Mouse (Mus musculus): ENCODE measurements around the gene Rnf113a1. TPM values are rescaled to one million over a fixed set of nuclear protein-coding genes. Genes with fewer than 3 reads are reported as not detected.
A peak's percentile ranks its signal among the peaks of the same experiment; 100 is the strongest.
"Not testable (repeated sequence)": the region's sequence is repeated elsewhere in the genome, so short reads cannot be mapped to it uniquely, and the experiment has no call there.

The Rnf113a1 gene
- polyA plus RNA-seq, 1 experiment, result 9.5 TPM

- H3K4me1 ChIP-seq (ENCODE audit: control insufficient read depth, insufficient read depth, low read length), result no peaks in the 10 kb centered on the region
- H3K27ac ChIP-seq (ENCODE audit: insufficient read depth, low read length), result no peak within 1 kb of the TSS
- TF ChIP-seq POLR2A (IDR thresholded peaks at IDR 0.05; ENCODE audit: borderline replicate concordance, insufficient read depth, low read length) (no peak), CTCF (IDR thresholded peaks at IDR 0.05; ENCODE audit: borderline replicate concordance, insufficient read depth, low read depth, low read length) (no peak)
- DNase-seq, result no peak
- no peak within 1 kb of the TSS for H3K4me3 ChIP-seq (replicated peaks; ENCODE audit: insufficient read depth, low read depth, low read length)
- WGBS, result 21% methylated on average over 5 of the region's 5 CpGs
- H3K27me3 ChIP-seq (ENCODE audit: control insufficient read depth, insufficient read depth, low read length), result no peaks in the 10 kb centered on the region
These were observed 22.3 kb upstream of the Rnf113a1 start, which contains the start of gene Akap14 for GRCm38 (mm10) chrX:37168742-37169141. TSS of gene Akap14 (minus strand) at chrX:37168842.

GRCm38 (mm10) chrX:37184401-37184800 is 6.6 kb upstream of the Rnf113a1 start:
- H3K27ac ChIP-seq (ENCODE audit: insufficient read depth, low read length); H3K27me3 ChIP-seq (ENCODE audit: control insufficient read depth, insufficient read depth, low read length); H3K4me1 ChIP-seq (ENCODE audit: control insufficient read depth, insufficient read depth, low read length): not testable (repeated sequence)
- peak overlapping the region; percentile 40 for H3K4me3 ChIP-seq (replicated peaks; ENCODE audit: insufficient read depth, low read depth, low read length)
- peak in 1 of 2 experiments; percentile 21 for DNase-seq
- 14% methylated on average over 5 of the region's 8 CpGs for WGBS

- 3% methylated on average over 20 of the region's 20 CpGs for WGBS
- DNase-seq, result no peak
- H3K4me1 ChIP-seq (ENCODE audit: control insufficient read depth, insufficient read depth, low read length), result no peaks in the 10 kb centered on the region
- H3K27ac ChIP-seq (ENCODE audit: insufficient read depth, low read length), result no peak overlapping the region
- no peaks in the 10 kb centered on the region for H3K27me3 ChIP-seq (ENCODE audit: control insufficient read depth, insufficient read depth, low read length)
- H3K4me3 ChIP-seq (replicated peaks; ENCODE audit: insufficient read depth, low read depth, low read length), result peak overlapping the region; percentile 92
- TF ChIP-seq CTCF (IDR thresholded peaks at IDR 0.05; ENCODE audit: borderline replicate concordance, insufficient read depth, low read depth, low read length) (no peak), POLR2A (IDR thresholded peaks at IDR 0.05; ENCODE audit: borderline replicate concordance, insufficient read depth, low read length) (no peak)
These were observed 315 bp upstream of the Rnf113a1 start for GRCm38 (mm10) chrX:37190755-37191104.

- 10% methylated on average over 28 of the region's 28 CpGs for WGBS
- no peaks in the 10 kb centered on the region for H3K27me3 ChIP-seq (ENCODE audit: control insufficient read depth, insufficient read depth, low read length)
- TF ChIP-seq CTCF (IDR thresholded peaks at IDR 0.05; ENCODE audit: borderline replicate concordance, insufficient read depth, low read depth, low read length), result no peak
- no peak for TF ChIP-seq POLR2A (IDR thresholded peaks at IDR 0.05; ENCODE audit: borderline replicate concordance, insufficient read depth, low read length)
These were observed 817 bp downstream of the Rnf113a1 start for GRCm38 (mm10) chrX:37191744-37192379.

GRCm38 (mm10) chrX:37198676-37199075 is 7.6 kb downstream of the Rnf113a1 start:
- H3K27ac ChIP-seq (ENCODE audit: insufficient read depth, low read length), result no peak overlapping the region
- 62% methylated on average over 8 of the region's 8 CpGs for WGBS
- TF ChIP-seq CTCF (IDR thresholded peaks at IDR 0.05; ENCODE audit: borderline replicate concordance, insufficient read depth, low read depth, low read length) (no peak), POLR2A (IDR thresholded peaks at IDR 0.05; ENCODE audit: borderline replicate concordance, insufficient read depth, low read length) (no peak)
- H3K4me1 ChIP-seq (ENCODE audit: control insufficient read depth, insufficient read depth, low read length), result no peaks in the 10 kb centered on the region
- no peak for DNase-seq
- no peak overlapping the region for H3K4me3 ChIP-seq (replicated peaks; ENCODE audit: insufficient read depth, low read depth, low read length)
- H3K27me3 ChIP-seq (ENCODE audit: control insufficient read depth, insufficient read depth, low read length), result no peaks in the 10 kb centered on the region

More at GRCm38 (mm10) chrX:37191744-37192379, 817 bp downstream of the Rnf113a1 start:
- DNase-seq, result peak in 1 of 2 experiments; percentile 20
- H3K27ac ChIP-seq (ENCODE audit: insufficient read depth, low read length), result 0 out of 2 replicates have a peak overlapping the region, but pooled peaks have one; percentile 44
- no peaks in the 10 kb centered on the region for H3K4me1 ChIP-seq (ENCODE audit: control insufficient read depth, insufficient read depth, low read length)
- peak overlapping the region; percentile 92 for H3K4me3 ChIP-seq (replicated peaks; ENCODE audit: insufficient read depth, low read depth, low read length)

GRCm38 (mm10) chrX:37210941-37211340 is 19.9 kb downstream of the Rnf113a1 start, which contains the start of gene Gm9:
TSS of gene Gm9 (minus strand) at chrX:37211041.
- Histone ChIP-seq H3K27ac (ENCODE audit: insufficient read depth, low read length) (no peak within 1 kb of the TSS), H3K4me3 (replicated peaks; ENCODE audit: insufficient read depth, low read depth, low read length) (no peak within 1 kb of the TSS), H3K27me3 (ENCODE audit: control insufficient read depth, insufficient read depth, low read length) (no peaks in the 10 kb centered on the region), H3K4me1 (ENCODE audit: control insufficient read depth, insufficient read depth, low read length) (no peaks in the 10 kb centered on the region)
- no peak for DNase-seq
- TF ChIP-seq POLR2A (IDR thresholded peaks at IDR 0.05; ENCODE audit: borderline replicate concordance, insufficient read depth, low read length) (no peak), CTCF (IDR thresholded peaks at IDR 0.05; ENCODE audit: borderline replicate concordance, insufficient read depth, low read depth, low read length) (no peak)
- WGBS, result 85% methylated on average over 10 of the region's 10 CpGs

- not testable (repeated sequence) for H3K27me3 ChIP-seq (ENCODE audit: control insufficient read depth, insufficient read depth, low read length); DNase-seq; H3K4me3 ChIP-seq (replicated peaks; ENCODE audit: insufficient read depth, low read depth, low read length); H3K27ac ChIP-seq (ENCODE audit: insufficient read depth, low read length); H3K4me1 ChIP-seq (ENCODE audit: control insufficient read depth, insufficient read depth, low read length)
- WGBS, result 58% methylated on average over 1 of the region's 1 CpGs
These were observed 31.1 kb downstream of the Rnf113a1 start, which contains the start of gene Rhox1 for GRCm38 (mm10) chrX:37222158-37222557. TSS of gene Rhox1 (minus strand) at chrX:37222258.

Other genes with a start within 250 kb of the Rnf113a1 start
- gene Sept6, start 199.5 kb upstream of the Rnf113a1 start, polyA plus RNA-seq (2012; rRNA removed), result 58.9 and 59.5 TPM in 2 replicates
- not detected in 2 replicates for gene Sowahd, start 142.4 kb upstream of the Rnf113a1 start, polyA plus RNA-seq (2012; rRNA removed)
- gene Rpl39, start 105.8 kb upstream of the Rnf113a1 start, polyA plus RNA-seq (2012; rRNA removed), result 240 and 243 TPM in 2 replicates
- gene Upf3b, start 80.9 kb upstream of the Rnf113a1 start, polyA plus RNA-seq (2012; rRNA removed), result 38.1 and 40.1 TPM in 2 replicates
- 6.1 TPM in 2 replicates for gene Nkap, start 64.5 kb upstream of the Rnf113a1 start, polyA plus RNA-seq (2012; rRNA removed)
- gene Akap14, start 22.4 kb upstream of the Rnf113a1 start, polyA plus RNA-seq (2012; rRNA removed), result 0.05 and 0.22 TPM in 2 replicates
- gene Ndufa1, start 82 bp upstream of the Rnf113a1 start, polyA plus RNA-seq (2012; rRNA removed), result 567 TPM in 2 replicates
- gene Gm9, start 19.8 kb downstream of the Rnf113a1 start, polyA plus RNA-seq (2012; rRNA removed), result not detected in 2 replicates
- not detected in 2 replicates for gene Rhox1, start 31.0 kb downstream of the Rnf113a1 start, polyA plus RNA-seq (2012; rRNA removed)
- gene Rhox2a, start 53.7 kb downstream of the Rnf113a1 start, polyA plus RNA-seq (2012; rRNA removed), result not detected in 2 replicates
- not detected in 2 replicates for gene Rhox3a, start 58.7 kb downstream of the Rnf113a1 start, polyA plus RNA-seq (2012; rRNA removed)
- gene Rhox4a, start 74.1 kb downstream of the Rnf113a1 start, polyA plus RNA-seq (2012; rRNA removed), result not detected in 2 replicates
- gene Rhox3a2, start 188.8 kb downstream of the Rnf113a1 start, polyA plus RNA-seq (2012; rRNA removed), result not detected in 2 replicates
- gene Rhox4a2, start 199.6 kb downstream of the Rnf113a1 start, polyA plus RNA-seq (2012; rRNA removed), result not detected in 2 replicates
- gene Rhox2b, start 220.8 kb downstream of the Rnf113a1 start, polyA plus RNA-seq (2012; rRNA removed), result not detected in 2 replicates
- not detected in 2 replicates for gene Rhox4b, start 241.2 kb downstream of the Rnf113a1 start, polyA plus RNA-seq (2012; rRNA removed)